In genomic region chr1:191785108-191785507, GRCm38 (mm10) we compare ENCODE assay signal across 19 mouse cellular contexts. TPM values are rescaled to one million over a fixed set of nuclear protein-coding genes. Genes with fewer than 3 reads are reported as not detected.
DNase-seq lines count a peak whose midpoint lies in the region; ATAC-seq and TF ChIP-seq lines count a peak whose summit lies in the region.
"Had no signal": no experiment of that assay in that cellular context is flagged by ENCODE, and none has a peak within 500 bp of the region (broad histone marks: within the 10 kb centered on the region; RNA-seq: fewer than 3 reads in every experiment).

No protein-coding gene starts in this region.

- no peak for ATAC-seq in midbrain, embryonic 14.5 days (ENCODE audit: low FRiP score, low TSS enrichment)
- no peak for ATAC-seq in midbrain, embryonic 15.5 days (replicated peaks)
- ATAC-seq in stomach, postnatal 0 days (ENCODE audit: low FRiP score, low TSS enrichment): peak; percentile 62

- TF ChIP-seq CTCF in stomach, postnatal 0 days (IDR thresholded peaks at IDR 0.05; ENCODE audit: low read depth): no peak

- H3K36me3 ChIP-seq in midbrain, embryonic 14.5 days (ENCODE audit: control insufficient read depth, insufficient read depth, low read length): peaks cover 17% of the 10 kb centered on the region
- 0 out of 2 replicates have a peak, but pooled peaks cover 2% of the 10 kb centered on the region for H3K36me3 ChIP-seq in midbrain, embryonic 15.5 days (replicated peaks)
- H3K36me3 ChIP-seq in stomach, postnatal 0 days (ENCODE audit: control insufficient read depth, insufficient read depth, low read length): no peaks in the 10 kb centered on the region
- peaks cover 19% of the 10 kb centered on the region; the same call in 1 of the 2 replicates for H3K36me3 ChIP-seq in heart, embryonic 10.5 days

- peak; percentile 52 for DNase-seq in layer of hippocampus, adult 11-12 months (ENCODE audit: low spot score)
- DNase-seq in layer of hippocampus, adult 9-10 months (ENCODE audit: low spot score): no peak
- peak; percentile 15 for DNase-seq in midbrain, embryonic 14.5 days
- peak; percentile 91 for DNase-seq in brain, adult 2 months (ENCODE audit: low read depth, low spot score)
- DNase-seq in stomach, postnatal 0 days (ENCODE audit: low spot score): no peak
- DNase-seq in heart, embryonic 10.5 days (ENCODE audit: low spot score): no peak
- DNase-seq: adrenal gland, adult 2 months; cerebellum, postnatal 14 days; gastrocnemius, postnatal 25 days; kidney, adult 11 months; kidney, postnatal 14 days; retina, postnatal 1 day; thymus, postnatal 14 days had no signal

- no peak overlapping the region for H3K27ac ChIP-seq in midbrain, embryonic 14.5 days (replicated peaks; ENCODE audit: low read depth, low read length)
- no peak overlapping the region for H3K27ac ChIP-seq in midbrain, embryonic 15.5 days
- peak overlapping the region; percentile 40; the same call in 1 of the 2 replicates for H3K27ac ChIP-seq in stomach, postnatal 0 days (replicated peaks)
- H3K27ac ChIP-seq in heart, embryonic 10.5 days: no peak overlapping the region
- H3K27ac ChIP-seq: heart, embryonic 15.5 days; hindbrain, embryonic 13.5 days; neural tube, embryonic 13.5 days had no signal

- H3K4me2 ChIP-seq in midbrain, embryonic 14.5 days (ENCODE audit: low read length): no peak overlapping the region
- no peak overlapping the region for H3K4me2 ChIP-seq in midbrain, embryonic 15.5 days
- no peak overlapping the region for H3K4me2 ChIP-seq in stomach, postnatal 0 days (replicated peaks; ENCODE audit: low read depth)
- H3K4me2 ChIP-seq: heart, embryonic 15.5 days; hindbrain, embryonic 13.5 days; liver, embryonic 11.5 days; neural tube, embryonic 13.5 days had no signal

- TF ChIP-seq EP300 in stomach, postnatal 0 days (optimal IDR thresholded peaks at IDR 0.05): no peak

- peaks cover 5% of the 10 kb centered on the region; the same call in 1 of the 2 replicates for H3K9me3 ChIP-seq in midbrain, embryonic 14.5 days (ENCODE audit: control insufficient read depth, low read length)
- no peaks in the 10 kb centered on the region for H3K9me3 ChIP-seq in midbrain, embryonic 15.5 days
- peaks cover 4% of the 10 kb centered on the region; the same call in 1 of the 2 replicates for H3K9me3 ChIP-seq in stomach, postnatal 0 days (ENCODE audit: control insufficient read depth, low read length)
- H3K9me3 ChIP-seq in heart, embryonic 10.5 days: peaks cover 5% of the 10 kb centered on the region; the same call in 1 of the 2 replicates
- H3K9me3 ChIP-seq: heart, embryonic 15.5 days; hindbrain, embryonic 13.5 days had no signal

- H3K9ac ChIP-seq in midbrain, embryonic 14.5 days (replicated peaks; ENCODE audit: low read length): no peak overlapping the region
- H3K9ac ChIP-seq in midbrain, embryonic 15.5 days: no peak overlapping the region
- H3K9ac ChIP-seq in stomach, postnatal 0 days (ENCODE audit: low read length): no peak overlapping the region
- H3K9ac ChIP-seq: heart, embryonic 15.5 days; hindbrain, embryonic 13.5 days; neural tube, embryonic 13.5 days had no signal

- no peaks in the 10 kb centered on the region for H3K4me1 ChIP-seq in midbrain, embryonic 14.5 days (ENCODE audit: control insufficient read depth, insufficient read depth, low read length)
- no peaks in the 10 kb centered on the region for H3K4me1 ChIP-seq in midbrain, embryonic 15.5 days
- H3K4me1 ChIP-seq in stomach, postnatal 0 days (replicated peaks; ENCODE audit: control insufficient read depth, insufficient read depth): no peaks in the 10 kb centered on the region
- peaks cover 29% of the 10 kb centered on the region; the same call in 1 of the 2 replicates for H3K4me1 ChIP-seq in heart, embryonic 10.5 days
- H3K4me1 ChIP-seq: neural tube, embryonic 13.5 days had no signal

- no peak overlapping the region for H3K4me3 ChIP-seq in midbrain, embryonic 14.5 days (replicated peaks; ENCODE audit: low read depth, low read length)
- no peak overlapping the region for H3K4me3 ChIP-seq in midbrain, embryonic 15.5 days
- H3K4me3 ChIP-seq in stomach, postnatal 0 days (ENCODE audit: low read depth, low read length): no peak overlapping the region
- H3K4me3 ChIP-seq in heart, embryonic 10.5 days: no peak overlapping the region
- H3K4me3 ChIP-seq: heart, embryonic 15.5 days; hindbrain, embryonic 13.5 days; neural tube, embryonic 13.5 days had no signal

- 66% methylated on average over 11 of the region's 11 CpGs for WGBS in midbrain, embryonic 14.5 days
- WGBS in midbrain, embryonic 15.5 days: 59% methylated on average over 11 of the region's 11 CpGs
- 43% methylated on average over 11 of the region's 11 CpGs for WGBS in stomach, postnatal 0 days
- 75% methylated on average over 11 of the region's 11 CpGs for WGBS in heart, embryonic 10.5 days

- no peaks in the 10 kb centered on the region for H3K27me3 ChIP-seq in midbrain, embryonic 14.5 days (ENCODE audit: control insufficient read depth, insufficient read depth, low read length)
- no peaks in the 10 kb centered on the region for H3K27me3 ChIP-seq in midbrain, embryonic 15.5 days (replicated peaks)
- H3K27me3 ChIP-seq in stomach, postnatal 0 days (ENCODE audit: control insufficient read depth, insufficient read depth, low read length): no peaks in the 10 kb centered on the region
- no peaks in the 10 kb centered on the region for H3K27me3 ChIP-seq in heart, embryonic 10.5 days (ENCODE audit: insufficient read depth, poor library complexity, severe bottlenecking)
- H3K27me3 ChIP-seq: CH12.LX; heart, embryonic 15.5 days; hindbrain, embryonic 13.5 days; neural tube, embryonic 13.5 days had no signal

RNA-seq across cellular contexts. Expression of gene Nek2, which starts 36.1 kb away (rescaled TPM):
- 3.3 and 10.5 TPM in 2 replicates for polyA plus RNA-seq in midbrain, embryonic 14.5 days (2014; fragmentation: Nextera tagmentation; extraction: Ambion mirVana)
- 6.8 and 7.1 TPM in 2 replicates for polyA plus RNA-seq in midbrain, embryonic 15.5 days (2015; fragmentation: Nextera tagmentation; extraction: Ambion mirVana)
- 7.9 and 10.6 TPM in 2 replicates for polyA plus RNA-seq in stomach, postnatal 0 days (2015; fragmentation: Nextera tagmentation; extraction: Ambion mirVana)
- 41.4 and 43.0 TPM in 2 replicates for polyA plus RNA-seq in heart, embryonic 10.5 days (2016; fragmentation: Nextera tagmentation; extraction: Ambion mirVana)

Comparison
In these comparisons a context has a peak if more than half of its experiments do, and no peak if none do; other contexts are left out.
1. DNase-seq: peak in layer of hippocampus, adult 11-12 months (single experiment), midbrain, embryonic 14.5 days (single experiment) and brain, adult 2 months (single experiment); none in layer of hippocampus, adult 9-10 months (single experiment), stomach, postnatal 0 days (single experiment) and heart, embryonic 10.5 days (single experiment).